Mouse (Mus musculus) cerebellum, adult 2 months (tissue): Measurements from ENCODE around the gene Lyst.

Experiments
- CTCF ChIP-seq: fragments of 200-500 bp; IDR thresholded peaks from 2 replicates; pipeline ENCODE4 v1.5.1; 2011; ENCODE audit warnings: low read depth, mild to moderate bottlenecking, control low read depth, low read length, moderate library complexity, borderline replicate concordance; ENCODE audit not compliant: insufficient read depth
- POLR2A ChIP-seq: fragments of 200-500 bp; IDR thresholded peaks from 2 replicates; pipeline ENCODE4 v1.6.1; 2011; ENCODE audit warnings: low read length, control low read depth, borderline replicate concordance; ENCODE audit not compliant: insufficient read depth

DNA sequence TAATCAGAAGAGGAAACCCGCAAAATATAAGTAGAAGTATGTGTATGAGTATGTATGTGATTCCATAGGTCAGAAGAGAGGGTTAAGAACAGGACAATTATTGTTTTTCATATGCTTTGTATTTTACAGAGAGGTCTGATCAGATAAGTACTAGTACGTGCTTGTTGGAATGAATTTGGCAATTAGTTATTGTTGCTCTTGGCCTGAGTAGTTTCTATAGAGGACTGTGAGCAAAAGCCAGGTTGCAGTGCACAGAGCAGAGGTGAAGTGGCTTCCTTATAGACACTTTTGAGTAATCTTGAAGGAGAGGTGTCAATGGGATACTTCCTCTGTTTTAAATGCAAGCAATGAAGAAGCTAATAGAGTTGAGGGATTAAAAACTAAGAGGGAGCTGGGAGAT, 7.7 kb downstream of the Lyst start:
- TF ChIP-seq CTCF (no peak), POLR2A (no peak)
